Mouse (Mus musculus) CH12.LX (cell line): ENCODE data around the gene Plekha5.

ENCODE experiments used
- CHD2 ChIP-seq: IDR thresholded peaks from 2 replicates; pipeline ENCODE4 v1.6.1; 2011; ENCODE audit warnings: low read length, improper control_type of control experiment
- CTCF ChIP-seq, 2 experiments: IDR thresholded peaks in 1 of 2; conservative IDR thresholded peaks in 1 of 2; 2 replicates each; pipeline ENCODE4 v1.5.1; 2011 to 2012; ENCODE audit warnings: low read depth in 2 of 2, low read length in 2 of 2, improper control_type of control experiment in 1 of 2, inconsistent platforms in 1 of 2, mild to moderate bottlenecking in 1 of 2, moderate library complexity in 1 of 2
- E2F4 ChIP-seq: IDR thresholded peaks from 2 replicates; pipeline ENCODE4 v1.6.1; 2011; ENCODE audit warnings: low read depth, low read length, improper control_type of control experiment; ENCODE audit not compliant: insufficient replicate concordance
- MAZ ChIP-seq: IDR thresholded peaks from 2 replicates; pipeline ENCODE4 v1.6.1; 2012; ENCODE audit warnings: low read depth, mild to moderate bottlenecking, inconsistent platforms, low read length, improper control_type of control experiment, moderate library complexity
- MXI1 ChIP-seq: IDR thresholded peaks from 2 replicates; pipeline ENCODE4 v1.6.1; 2011; ENCODE audit warnings: mild to moderate bottlenecking, low read depth, low read length, improper control_type of control experiment
- POLR2A ChIP-seq: IDR thresholded peaks from 2 replicates; pipeline ENCODE4 v1.6.1; 2011; ENCODE audit warnings: low read depth, mild to moderate bottlenecking, improper control_type of control experiment, low read length
- USF1 ChIP-seq: IDR thresholded peaks from 2 replicates; pipeline ENCODE4 v1.6.1; 2014; ENCODE audit warnings: low read depth, mild to moderate bottlenecking, inconsistent platforms, low read length, improper control_type of control experiment

DNA sequence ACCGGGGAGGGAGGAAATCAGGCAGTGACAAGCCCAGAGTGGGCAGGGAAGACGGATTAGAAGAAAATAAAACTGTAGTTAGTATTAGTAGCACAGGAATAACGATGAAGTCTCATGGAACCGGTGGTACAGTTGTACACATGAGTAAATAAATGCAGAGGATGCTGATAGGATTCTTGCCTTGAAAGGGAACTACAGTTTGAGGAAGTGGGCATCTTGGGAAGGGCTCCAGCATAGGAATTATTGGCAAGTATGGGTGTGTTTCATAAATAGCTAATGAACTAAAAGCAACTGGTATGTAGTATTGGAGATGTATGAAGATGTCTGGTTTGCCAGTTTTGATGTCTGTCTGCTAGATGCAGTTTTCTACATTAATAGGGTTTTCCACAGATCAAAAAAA lies 99.7 kb downstream of the Plekha5 start:
- TF ChIP-seq E2F4 (no peak), MAZ (no peak), CTCF (conservative IDR thresholded peaks at IDR 0.05 in 1 of 2, IDR thresholded peaks at IDR 0.05 in 1 of 2; ENCODE audit: low read depth in 2 of 2, low read length in 2 of 2) (no peak), CHD2 (no peak), USF1 (no peak), MXI1 (no peak), POLR2A (no peak)
